11 mouse cellular contexts compared by ENCODE assay signal in the genomic region with DNA sequence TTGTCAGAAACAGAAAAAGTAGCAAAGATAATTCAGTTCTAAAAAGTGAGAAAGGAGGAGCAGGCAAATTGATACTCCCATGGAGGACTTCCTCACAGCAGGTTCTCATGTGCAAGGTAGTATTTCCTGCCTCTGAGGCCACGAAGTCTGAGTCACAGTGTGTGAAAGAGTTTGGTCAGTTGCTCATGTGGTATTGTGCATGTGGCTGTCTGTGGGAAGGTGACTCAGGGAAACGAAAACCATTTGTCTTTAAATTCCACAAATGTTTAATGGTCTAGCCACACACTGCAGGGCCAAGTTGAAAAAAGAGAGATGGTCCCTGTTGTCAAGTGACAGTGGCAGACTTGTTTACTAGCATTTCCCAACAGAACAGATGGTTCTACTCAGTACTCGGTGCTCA. TPM values are rescaled to one million over a fixed set of nuclear protein-coding genes. Genes with fewer than 3 reads are reported as not detected.
DNase-seq lines count a peak whose midpoint lies in the region; ATAC-seq lines count a peak whose summit lies in the region.
"Had no signal": no experiment of that assay in that cellular context is flagged by ENCODE, and none has a peak within 500 bp of the region (broad histone marks: within the 10 kb centered on the region; RNA-seq: fewer than 3 reads in every experiment).

No protein-coding gene starts in this region.

- H3K27ac ChIP-seq in embryonic facial prominence, embryonic 10.5 days (replicated peaks) = no peak overlapping the region
- H3K27ac ChIP-seq: kidney, postnatal 0 days; liver, embryonic 13.5 days had no signal

- ATAC-seq in granulocyte monocyte progenitor cell, adult 5-6 weeks (replicated peaks; ENCODE audit: poor library complexity, severe bottlenecking) = peak; percentile 69
- peak; percentile 63 for ATAC-seq in neutrophil, adult 5-6 weeks (ENCODE audit: extremely low read depth, insufficient number of reproducible peaks, low FRiP score, poor library complexity, severe bottlenecking)

- 75% methylated on average over 3 of the region's 3 CpGs for WGBS in embryonic facial prominence, embryonic 10.5 days

- peak; percentile 23 for DNase-seq in CD4-positive helper T cell, adult 2 months (ENCODE audit: low read depth, low spot score)
- DNase-seq in Muller cell, postnatal 12 days (ENCODE audit: inconsistent ontology term) = peak; percentile 74
- DNase-seq in kidney, postnatal 36 days = no peak
- DNase-seq in embryonic facial prominence, embryonic 10.5 days (ENCODE audit: low spot score) = no peak
- DNase-seq in left cerebral cortex, adult 11 months (ENCODE audit: low spot score) = no peak
- DNase-seq: cerebellum, adult 9-10 months; liver, embryonic 13.5 days had no signal

- H3K36me3 ChIP-seq in embryonic facial prominence, embryonic 10.5 days (replicated peaks) = no peaks in the 10 kb centered on the region
- H3K36me3 ChIP-seq: liver, embryonic 13.5 days had no signal

- no peaks in the 10 kb centered on the region for H3K27me3 ChIP-seq in embryonic facial prominence, embryonic 10.5 days (replicated peaks; ENCODE audit: low read depth, poor library complexity, severe bottlenecking)
- H3K27me3 ChIP-seq: liver, embryonic 13.5 days had no signal

- H3K4me1 ChIP-seq in embryonic facial prominence, embryonic 10.5 days = no peaks in the 10 kb centered on the region

- H3K4me3 ChIP-seq in embryonic facial prominence, embryonic 10.5 days = no peak overlapping the region
- H3K4me3 ChIP-seq: liver, embryonic 13.5 days; megakaryocyte, embryonic 14.5 days had no signal

- H3K9me3 ChIP-seq in embryonic facial prominence, embryonic 10.5 days = no peaks in the 10 kb centered on the region
- H3K9me3 ChIP-seq: liver, embryonic 13.5 days had no signal

RNA-seq across cellular contexts. Expression of a gene that starts 24.6 kb away (rescaled TPM):
- 2.4 TPM in 2 replicates for total RNA-seq in granulocyte monocyte progenitor cell, adult 5-6 weeks (2014; fragmentation: Nextera tagmentation)
- total RNA-seq in granulocyte monocyte progenitor cell, adult 5-6 weeks (2017) = 1.2 and 1.4 TPM in 2 replicates
- total RNA-seq in neutrophil, adult 5-6 weeks (2017) = 135 and 136 TPM in 2 replicates
- polyA plus RNA-seq in embryonic facial prominence, embryonic 10.5 days (2016; fragmentation: Nextera tagmentation; extraction: Ambion mirVana) = 0.28 and 0.44 TPM in 2 replicates

RNA-seq across cellular contexts. Expression of a gene that starts 50.3 kb away (rescaled TPM):
- total RNA-seq in granulocyte monocyte progenitor cell, adult 5-6 weeks (2014; fragmentation: Nextera tagmentation) = 37.0 and 42.0 TPM in 2 replicates
- total RNA-seq in granulocyte monocyte progenitor cell, adult 5-6 weeks (2017) = 37.1 and 38.9 TPM in 2 replicates
- total RNA-seq in neutrophil, adult 5-6 weeks (2017) = 23.4 and 27.0 TPM in 2 replicates
- 36.2 and 39.9 TPM in 2 replicates for polyA plus RNA-seq in embryonic facial prominence, embryonic 10.5 days (2016; fragmentation: Nextera tagmentation; extraction: Ambion mirVana)

RNA-seq across cellular contexts. Expression of a gene that starts 53.2 kb away (rescaled TPM):
- 136 and 140 TPM in 2 replicates for total RNA-seq in granulocyte monocyte progenitor cell, adult 5-6 weeks (2014; fragmentation: Nextera tagmentation)
- total RNA-seq in granulocyte monocyte progenitor cell, adult 5-6 weeks (2017) = 369 and 376 TPM in 2 replicates
- total RNA-seq in neutrophil, adult 5-6 weeks (2017) = 327 and 337 TPM in 2 replicates
- polyA plus RNA-seq in embryonic facial prominence, embryonic 10.5 days (2016; fragmentation: Nextera tagmentation; extraction: Ambion mirVana) = 222 TPM in 2 replicates

RNA-seq across cellular contexts. Expression of a gene that starts 55.1 kb away (rescaled TPM):
- total RNA-seq in granulocyte monocyte progenitor cell, adult 5-6 weeks (2014; fragmentation: Nextera tagmentation) = 781 and 857 TPM in 2 replicates
- total RNA-seq in granulocyte monocyte progenitor cell, adult 5-6 weeks (2017) = 1,252 and 1,475 TPM in 2 replicates
- 127 and 138 TPM in 2 replicates for total RNA-seq in neutrophil, adult 5-6 weeks (2017)
- polyA plus RNA-seq in embryonic facial prominence, embryonic 10.5 days (2016; fragmentation: Nextera tagmentation; extraction: Ambion mirVana) = 1,009 and 1,074 TPM in 2 replicates

Comparison
In these comparisons a context has a peak if more than half of its experiments do, and no peak if none do; other contexts are left out.
1. DNase-seq: peak in CD4-positive helper T cell, adult 2 months (single experiment) and Muller cell, postnatal 12 days (single experiment); none in kidney, postnatal 36 days (0 of 2), embryonic facial prominence, embryonic 10.5 days (single experiment) and left cerebral cortex, adult 11 months (single experiment).
2. RNA of a gene that starts 24.6 kb away (total RNA-seq): 135 to 136 TPM in neutrophil, adult 5-6 weeks; 1.2 to 2.4 TPM in granulocyte monocyte progenitor cell, adult 5-6 weeks; every median in the first group is over 10 times any median in the second.